In genomic region chr4:43823845-43824337, GRCm38 (mm10) we compare ENCODE assay signal across 8 mouse cellular contexts. TPM values are rescaled to one million over a fixed set of nuclear protein-coding genes. Genes with fewer than 3 reads are reported as not detected.
A peak's percentile ranks its signal among the peaks of the same experiment; 100 is the strongest.
DNase-seq lines count a peak whose midpoint lies in the region; TF ChIP-seq lines count a peak whose summit lies in the region.

Gene Olfr156, minus strand, starts transcription at chr4:43823895.

- peak; percentile 6 to 21 for DNase-seq in cerebellum, postnatal 4 days (ENCODE audit: low spot score in 2 of 2)
- no peak for DNase-seq in cerebellum, adult 9-10 months
- DNase-seq in layer of hippocampus, postnatal 10 days (ENCODE audit: low spot score in 2 of 2): peak; percentile 19 to 38
- DNase-seq in layer of hippocampus, adult 11-12 months (ENCODE audit: low spot score): no peak
- DNase-seq in lung, postnatal 14 days: peak; percentile 26
- DNase-seq in layer of hippocampus, adult 9-11 months: no peak
- no peak for DNase-seq in frontal cortex, postnatal 10 days (ENCODE audit: low spot score in 2 of 2)

- TF ChIP-seq CTCF in cortical plate, adult 2 months (IDR thresholded peaks at IDR 0.05; ENCODE audit: extremely low read depth, insufficient read depth, low read length): peak; percentile 51

- H3K4me1 ChIP-seq in cortical plate, adult 2 months (ENCODE audit: control insufficient read depth, insufficient read depth, low read length): no peaks in the 10 kb centered on the region

- TF ChIP-seq POLR2A in cortical plate, adult 2 months (IDR thresholded peaks at IDR 0.05; ENCODE audit: extremely low read depth, insufficient read depth, low read length): no peak

- no peak within 1 kb of the TSS for H3K27ac ChIP-seq in cortical plate, adult 2 months (ENCODE audit: insufficient read depth, low read length)

- no peak within 1 kb of the TSS for H3K4me3 ChIP-seq in cortical plate, adult 2 months (ENCODE audit: insufficient read depth, low read length)

RNA-seq across cellular contexts. Expression of gene Olfr156, which starts in this region (rescaled TPM):
- not detected for total RNA-seq in layer of hippocampus, postnatal 10 days (2021)
- polyA plus RNA-seq in cortical plate, adult 2 months (2012; rRNA removed): not detected in 2 replicates

Comparison
In these comparisons a context has a peak if more than half of its experiments do, and no peak if none do; other contexts are left out.
1. DNase-seq: peak in cerebellum, postnatal 4 days (2 of 2) and lung, postnatal 14 days (single experiment); none in cerebellum, adult 9-10 months (single experiment), layer of hippocampus, adult 11-12 months (single experiment), layer of hippocampus, adult 9-11 months (single experiment) and frontal cortex, postnatal 10 days (0 of 2).
2. Peak in DNase-seq in layer of hippocampus, postnatal 10 days; RNA of the gene not detected or under 1 TPM.